Mouse (Mus musculus): ENCODE results near the gene Ptpn12. TPM values are rescaled to one million over a fixed set of nuclear protein-coding genes. Genes with fewer than 3 reads are reported as not detected.

Ptpn12 gene
- polyA plus RNA-seq, 1 experiment from 2014 or later = 16.9 TPM

GRCm38 (mm10) chr5:21047114-21047513 is 8.6 kb downstream of the Ptpn12 start:
- Histone ChIP-seq H3K4me2 (replicated peaks) (no peak overlapping the region), H3K4me1 (replicated peaks) (no peaks in the 10 kb centered on the region), H3K27me3 (replicated peaks) (no peaks in the 10 kb centered on the region), H3K27ac (no peak overlapping the region), H3K36me3 (no peaks in the 10 kb centered on the region), H3K4me3 (replicated peaks) (no peak overlapping the region), H3K9me3 (no peaks in the 10 kb centered on the region), H3K9ac (no peak overlapping the region)
- no peak for ATAC-seq
- 94% methylated on average over 4 of the region's 4 CpGs for WGBS

- ATAC-seq = no peak
- no peak overlapping the region for H3K4me2 ChIP-seq (replicated peaks)
- no peak overlapping the region for H3K27ac ChIP-seq
- no peak overlapping the region for H3K4me3 ChIP-seq (replicated peaks)
- H3K4me1 ChIP-seq (replicated peaks) = no peaks in the 10 kb centered on the region
- WGBS = 88% methylated on average over 7 of the region's 7 CpGs
- no peaks in the 10 kb centered on the region for H3K9me3 ChIP-seq
- H3K27me3 ChIP-seq (replicated peaks) = no peaks in the 10 kb centered on the region
- no peaks in the 10 kb centered on the region for H3K36me3 ChIP-seq
- no peak overlapping the region for H3K9ac ChIP-seq
Measured at GRCm38 (mm10) chr5:21046150-21047048, 9.3 kb downstream of the Ptpn12 start.

GRCm38 (mm10) chr5:21045462-21045861 is 10.2 kb downstream of the Ptpn12 start:
- Histone ChIP-seq H3K9me3 (no peaks in the 10 kb centered on the region), H3K4me1 (replicated peaks) (no peaks in the 10 kb centered on the region), H3K9ac (no peak overlapping the region), H3K4me2 (replicated peaks) (no peak overlapping the region), H3K4me3 (replicated peaks) (no peak overlapping the region), H3K27me3 (replicated peaks) (no peaks in the 10 kb centered on the region), H3K27ac (no peak overlapping the region), H3K36me3 (no peaks in the 10 kb centered on the region)
- ATAC-seq = no peak
- 85% methylated on average over 2 of the region's 2 CpGs for WGBS

GRCm38 (mm10) chr5:21038100-21038499 is 17.6 kb downstream of the Ptpn12 start:
- no peaks in the 10 kb centered on the region for H3K36me3 ChIP-seq
- no peak overlapping the region for H3K4me2 ChIP-seq (replicated peaks)
- H3K9me3 ChIP-seq = no peaks in the 10 kb centered on the region
- H3K9ac ChIP-seq = no peak overlapping the region
- H3K27ac ChIP-seq = no peak overlapping the region
- H3K4me1 ChIP-seq (replicated peaks) = peaks cover 4% of the 10 kb centered on the region; the same call in 1 of the 2 replicates
- 83% methylated on average over 5 of the region's 5 CpGs for WGBS
- no peak for ATAC-seq
- H3K27me3 ChIP-seq (replicated peaks) = no peaks in the 10 kb centered on the region
- H3K4me3 ChIP-seq (replicated peaks) = no peak overlapping the region

- H3K4me3 ChIP-seq (replicated peaks) = no peak overlapping the region
- 67% methylated on average over 7 of the region's 7 CpGs for WGBS
- peaks cover 4% of the 10 kb centered on the region; the same call in 1 of the 2 replicates for H3K4me1 ChIP-seq (replicated peaks)
- no peaks in the 10 kb centered on the region for H3K9me3 ChIP-seq
- H3K9ac ChIP-seq = no peak overlapping the region
- H3K36me3 ChIP-seq = no peaks in the 10 kb centered on the region
- no peaks in the 10 kb centered on the region for H3K27me3 ChIP-seq (replicated peaks)
- ATAC-seq = no peak
- no peak overlapping the region for H3K27ac ChIP-seq
- no peak overlapping the region for H3K4me2 ChIP-seq (replicated peaks)
Measured at GRCm38 (mm10) chr5:21035689-21036480, 19.8 kb downstream of the Ptpn12 start.

GRCm38 (mm10) chr5:21034388-21034966 is 21.2 kb downstream of the Ptpn12 start:
- no peaks in the 10 kb centered on the region for H3K27me3 ChIP-seq (replicated peaks)
- 47% methylated on average over 6 of the region's 6 CpGs for WGBS
- no peaks in the 10 kb centered on the region for H3K36me3 ChIP-seq
- H3K4me2 ChIP-seq (replicated peaks) = no peak overlapping the region
- 0 out of 2 replicates have a peak, but pooled peaks have one; percentile 20 for ATAC-seq
- H3K9ac ChIP-seq = no peak overlapping the region
- no peaks in the 10 kb centered on the region for H3K9me3 ChIP-seq
- H3K4me3 ChIP-seq (replicated peaks) = no peak overlapping the region
- H3K4me1 ChIP-seq (replicated peaks) = peaks cover 4% of the 10 kb centered on the region; the same call in 1 of the 2 replicates
- no peak overlapping the region for H3K27ac ChIP-seq

- ATAC-seq = no peak
- H3K36me3 ChIP-seq = no peaks in the 10 kb centered on the region
- 79% methylated on average over 11 of the region's 11 CpGs for WGBS
- no peaks in the 10 kb centered on the region for H3K9me3 ChIP-seq
- no peaks in the 10 kb centered on the region for H3K27me3 ChIP-seq (replicated peaks)
- no peak overlapping the region for H3K9ac ChIP-seq
- peaks cover 2% of the 10 kb centered on the region; the same call in 1 of the 2 replicates for H3K4me1 ChIP-seq (replicated peaks)
- H3K27ac ChIP-seq = no peak overlapping the region
- no peak overlapping the region for H3K4me3 ChIP-seq (replicated peaks)
- no peak overlapping the region for H3K4me2 ChIP-seq (replicated peaks)
Measured at GRCm38 (mm10) chr5:21033382-21034056, 22.2 kb downstream of the Ptpn12 start.

GRCm38 (mm10) chr5:21032626-21033025 is 23.1 kb downstream of the Ptpn12 start:
- Histone ChIP-seq H3K27me3 (replicated peaks) (no peaks in the 10 kb centered on the region), H3K27ac (no peak overlapping the region), H3K4me2 (replicated peaks) (no peak overlapping the region), H3K9me3 (no peaks in the 10 kb centered on the region), H3K36me3 (no peaks in the 10 kb centered on the region; the same call in 1 of the 2 replicates), H3K4me1 (replicated peaks) (peaks cover 2% of the 10 kb centered on the region; the same call in 1 of the 2 replicates), H3K4me3 (replicated peaks) (no peak overlapping the region), H3K9ac (no peak overlapping the region)
- no peak for ATAC-seq
- WGBS = 71% methylated on average over 3 of the region's 3 CpGs

- Histone ChIP-seq H3K4me1 (replicated peaks) (peaks cover 2% of the 10 kb centered on the region; the same call in 1 of the 2 replicates), H3K4me3 (replicated peaks) (no peak overlapping the region), H3K36me3 (no peaks in the 10 kb centered on the region; the same call in 1 of the 2 replicates), H3K27ac (no peak overlapping the region), H3K9ac (no peak overlapping the region), H3K4me2 (replicated peaks) (no peak overlapping the region), H3K9me3 (no peaks in the 10 kb centered on the region), H3K27me3 (replicated peaks) (no peaks in the 10 kb centered on the region)
- ATAC-seq = no peak
Measured at GRCm38 (mm10) chr5:21030226-21030625, 25.5 kb downstream of the Ptpn12 start.

GRCm38 (mm10) chr5:21017075-21017474 is 38.6 kb downstream of the Ptpn12 start:
- H3K4me1 ChIP-seq (replicated peaks) = no peaks in the 10 kb centered on the region
- H3K27me3 ChIP-seq (replicated peaks) = no peaks in the 10 kb centered on the region
- H3K4me3 ChIP-seq (replicated peaks) = no peak overlapping the region
- ATAC-seq = no peak
- 65% methylated on average over 5 of the region's 5 CpGs for WGBS
- no peaks in the 10 kb centered on the region for H3K9me3 ChIP-seq
- no peak overlapping the region for H3K4me2 ChIP-seq (replicated peaks)
- no peak overlapping the region for H3K9ac ChIP-seq
- peaks cover 9% of the 10 kb centered on the region for H3K36me3 ChIP-seq
- H3K27ac ChIP-seq = no peak overlapping the region

GRCm38 (mm10) chr5:21010908-21011307 is 44.8 kb downstream of the Ptpn12 start:
- no peak overlapping the region for H3K27ac ChIP-seq
- H3K9me3 ChIP-seq = no peaks in the 10 kb centered on the region
- H3K4me3 ChIP-seq (replicated peaks) = no peak overlapping the region
- no peak overlapping the region for H3K4me2 ChIP-seq (replicated peaks)
- H3K9ac ChIP-seq = no peak overlapping the region
- ATAC-seq = no peak
- H3K36me3 ChIP-seq = peaks cover 13% of the 10 kb centered on the region
- no peaks in the 10 kb centered on the region for H3K27me3 ChIP-seq (replicated peaks)
- H3K4me1 ChIP-seq (replicated peaks) = no peaks in the 10 kb centered on the region

GRCm38 (mm10) chr5:21002723-21003122 is 53.0 kb downstream of the Ptpn12 start:
- Histone ChIP-seq H3K36me3 (peaks cover 25% of the 10 kb centered on the region), H3K27me3 (replicated peaks) (no peaks in the 10 kb centered on the region), H3K27ac (no peak overlapping the region), H3K4me3 (replicated peaks) (no peak overlapping the region), H3K9me3 (no peaks in the 10 kb centered on the region), H3K9ac (no peak overlapping the region), H3K4me1 (replicated peaks) (no peaks in the 10 kb centered on the region), H3K4me2 (replicated peaks) (no peak overlapping the region)
- WGBS = 91% methylated on average over 6 of the region's 6 CpGs
- no peak for ATAC-seq
